Mouse (Mus musculus) heart, adult 18-20 months (tissue): ENCODE measurements around the gene Tmprss6. TPM values are rescaled to one million over a fixed set of nuclear protein-coding genes. Genes with fewer than 3 reads are reported as not detected.

Source experiments
- DNase-seq, 2 experiments: peaks; one replicate each; pipeline ENCODE4 v3.0.0; 2021 to 2022; ENCODE audit warnings: mixed read lengths in 1 of 2
- total RNA-seq, 2 experiments: library from RNA; stranded (reverse); gene quantifications; 2 replicates each; pipeline ENCODE4 v1.2.3; 2021

Gene Tmprss6
- total RNA-seq, 2 experiments from 2014 or later = not detected

DNA sequence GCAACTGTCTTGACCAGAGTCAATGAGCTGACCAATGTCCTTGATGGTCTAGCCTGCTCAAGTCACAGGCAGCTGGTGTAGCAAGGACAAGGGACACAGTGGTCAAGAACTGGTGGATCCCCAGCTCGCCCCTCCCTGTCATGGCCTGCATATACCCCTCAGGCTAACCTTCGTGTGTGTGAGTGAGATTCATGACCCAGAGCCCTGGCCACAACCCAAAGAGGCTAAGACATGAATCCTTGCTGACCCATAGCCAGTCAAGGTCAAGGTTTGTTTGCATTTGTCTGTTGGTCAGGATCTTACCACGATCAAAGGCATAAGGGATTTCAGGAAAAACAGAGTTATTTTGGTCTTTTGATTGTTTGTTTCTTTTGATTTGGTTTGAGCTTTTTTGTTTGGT lies 14.1 kb upstream of the Tmprss6 start:
- no peak for DNase-seq

DNA sequence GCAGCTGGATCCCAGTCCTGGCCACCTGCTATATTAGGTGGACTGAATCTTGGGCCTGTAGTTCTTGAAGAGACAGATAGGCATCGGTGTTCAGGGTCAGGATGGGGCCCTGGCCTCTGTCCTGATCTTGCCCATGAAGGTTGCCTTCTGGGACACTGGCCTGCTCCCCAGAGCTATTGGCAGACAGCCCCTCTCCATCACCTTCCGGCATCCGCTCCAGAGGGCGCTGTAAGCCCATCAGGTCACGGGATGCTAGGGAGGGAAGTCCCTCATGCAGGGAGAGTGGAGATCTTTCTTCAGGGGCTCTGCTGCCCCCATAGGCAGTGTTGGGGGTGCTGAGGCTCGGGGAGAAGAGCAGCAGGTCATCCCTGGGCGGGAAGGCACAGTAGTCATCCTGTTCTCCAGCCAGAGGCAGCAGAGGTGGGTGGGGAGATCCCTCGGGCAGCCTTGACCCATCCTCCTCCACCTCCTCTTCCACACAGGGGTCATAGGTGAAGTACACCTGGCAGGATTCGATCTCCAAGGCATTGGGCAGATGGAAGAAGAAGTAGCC lies 13.1 kb upstream of the Tmprss6 start:
- peak in 1 of 2 experiments; percentile 22 for DNase-seq

DNA sequence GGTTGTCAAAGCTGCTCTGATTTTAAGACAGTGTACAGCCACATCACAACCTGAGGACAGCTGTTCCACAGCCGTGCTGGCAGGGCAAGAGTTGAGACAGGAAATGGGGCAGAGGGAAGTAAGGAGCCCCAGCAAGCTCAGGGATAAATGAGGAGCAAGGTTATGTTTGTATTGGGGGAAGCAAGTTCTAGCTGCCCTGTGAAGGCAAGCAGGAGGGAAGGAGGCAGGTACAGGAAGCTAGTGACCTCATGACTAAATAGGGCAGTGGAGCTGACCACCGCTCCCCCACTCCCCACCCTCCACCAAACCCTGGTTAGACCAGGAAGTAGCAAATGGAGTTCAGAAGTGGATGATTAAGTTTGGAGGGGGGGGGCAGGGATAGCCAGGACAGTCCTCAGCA lies 12.6 kb upstream of the Tmprss6 start:
- no peak for DNase-seq

DNA sequence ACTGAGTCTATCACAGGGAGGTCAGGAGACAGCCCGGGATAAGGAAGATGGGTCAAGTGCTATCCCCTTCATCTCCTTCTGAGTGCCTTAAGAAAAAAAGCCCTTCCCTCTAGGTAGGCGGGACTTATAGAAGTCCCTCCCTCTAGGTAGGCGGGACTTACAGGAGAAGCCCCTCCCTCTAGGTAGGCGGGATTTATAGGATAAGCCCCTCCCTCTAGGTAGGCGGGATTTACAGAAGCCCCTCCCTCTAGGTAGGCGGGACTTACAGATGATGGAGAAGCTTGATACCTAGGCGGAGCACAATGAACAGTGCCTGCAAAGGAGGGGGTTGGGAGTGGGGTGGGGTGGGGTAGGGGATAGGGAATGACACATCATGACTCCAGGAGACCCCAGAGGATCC lies 11.7 kb upstream of the Tmprss6 start:
- DNase-seq = no peak

DNA sequence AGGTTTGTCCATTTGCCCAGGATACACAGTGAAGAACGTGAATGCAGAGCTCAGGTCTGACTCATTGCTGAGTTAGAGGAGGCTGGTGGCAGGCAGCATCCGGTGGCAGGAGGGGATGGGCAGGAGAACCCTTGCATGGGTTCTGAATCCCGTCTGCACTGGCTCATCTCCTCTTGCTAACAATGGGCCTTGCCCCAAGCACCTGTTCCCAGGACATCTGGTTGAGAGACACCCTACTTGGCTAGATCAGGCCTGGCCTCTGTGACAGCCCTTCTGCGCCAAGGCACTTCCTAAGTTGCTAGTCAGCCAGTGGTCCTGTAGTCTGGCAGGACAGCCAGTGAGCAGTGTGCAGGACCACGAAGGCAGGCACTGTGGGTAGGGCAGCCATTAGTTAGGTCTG lies 11.0 kb upstream of the Tmprss6 start:
- no peak for DNase-seq

DNA sequence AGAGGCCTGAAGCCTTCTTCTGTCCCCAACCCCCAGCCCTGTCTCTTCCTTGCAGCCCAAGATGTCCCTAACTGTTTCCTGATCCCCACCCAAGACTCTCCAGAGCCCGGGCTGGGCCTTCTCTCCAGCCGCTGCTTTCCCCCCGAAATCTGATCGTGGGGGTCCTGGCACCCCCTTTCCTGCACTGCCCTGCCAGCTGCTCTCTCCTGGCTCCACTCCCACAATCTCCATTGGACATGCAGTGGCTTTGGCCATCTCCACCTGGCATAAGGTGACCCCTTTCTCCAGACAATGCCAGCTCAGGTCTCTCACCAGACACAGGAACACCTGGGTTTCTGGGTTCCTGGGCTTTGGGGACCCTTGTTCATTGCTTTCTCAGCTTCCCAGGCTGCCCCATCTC lies 9.6 kb upstream of the Tmprss6 start:
- no peak for DNase-seq

DNA sequence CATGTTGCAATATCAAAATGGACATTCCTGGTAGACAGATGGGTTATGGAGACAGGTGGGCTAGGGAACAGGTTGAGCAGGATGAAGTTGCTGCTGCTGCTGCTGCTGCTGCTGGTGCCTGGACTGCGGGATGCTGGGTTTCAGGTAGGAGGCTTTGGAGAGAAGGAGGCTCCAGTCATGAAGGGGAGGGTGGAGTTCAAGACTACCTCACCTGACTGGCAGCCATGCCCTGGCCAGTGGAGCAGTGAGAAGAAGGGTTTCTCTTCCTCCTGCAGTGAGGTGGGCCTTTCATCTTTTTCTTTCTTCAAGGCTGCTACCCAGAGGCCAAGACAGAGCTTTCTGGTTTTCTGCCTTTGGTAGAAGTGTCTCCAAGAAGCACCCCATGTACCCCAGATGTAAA lies 8.4 kb upstream of the Tmprss6 start:
- DNase-seq = no peak

DNA sequence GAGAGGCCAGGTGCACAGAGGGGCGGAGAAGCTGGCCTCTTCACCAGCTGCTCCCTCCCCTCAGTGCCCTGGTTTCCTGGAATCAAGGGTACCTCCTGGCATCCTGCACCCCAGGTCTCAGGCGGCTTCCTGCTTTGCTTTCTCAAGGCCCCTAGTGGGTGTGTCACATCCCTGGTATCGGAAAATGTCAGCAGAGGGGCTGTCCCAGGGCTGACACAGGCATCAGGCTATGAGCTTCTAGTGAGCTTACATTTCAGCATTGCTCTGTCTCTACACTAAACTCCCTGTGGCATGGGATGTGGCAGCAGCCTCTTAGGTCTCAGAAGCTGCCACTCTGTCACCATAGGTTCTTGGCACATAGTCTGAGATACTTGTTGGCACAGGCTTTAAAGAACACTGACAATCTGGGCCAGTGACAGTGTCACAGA lies 7.2 kb upstream of the Tmprss6 start:
- DNase-seq = no peak

DNA sequence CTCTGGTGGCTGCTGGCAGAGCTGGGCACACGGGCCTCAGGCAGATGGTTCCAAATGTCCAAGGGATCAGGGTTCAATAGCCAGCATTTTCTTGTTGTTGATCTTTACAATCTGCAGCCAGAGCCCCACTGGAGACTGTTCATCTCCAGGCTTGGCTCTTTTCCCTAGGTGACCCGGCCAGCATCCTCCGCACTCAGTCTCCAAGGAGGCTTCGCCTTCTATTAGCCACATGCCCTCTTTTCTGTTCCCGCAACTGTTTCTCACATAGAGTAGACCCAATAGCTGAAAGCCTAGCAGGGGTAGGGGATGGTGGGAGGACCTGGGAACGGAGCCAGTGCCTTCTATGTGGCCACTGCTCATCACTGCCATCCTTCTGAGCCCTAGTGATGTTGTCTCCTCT lies 5.0 kb upstream of the Tmprss6 start:
- DNase-seq = no peak

DNA sequence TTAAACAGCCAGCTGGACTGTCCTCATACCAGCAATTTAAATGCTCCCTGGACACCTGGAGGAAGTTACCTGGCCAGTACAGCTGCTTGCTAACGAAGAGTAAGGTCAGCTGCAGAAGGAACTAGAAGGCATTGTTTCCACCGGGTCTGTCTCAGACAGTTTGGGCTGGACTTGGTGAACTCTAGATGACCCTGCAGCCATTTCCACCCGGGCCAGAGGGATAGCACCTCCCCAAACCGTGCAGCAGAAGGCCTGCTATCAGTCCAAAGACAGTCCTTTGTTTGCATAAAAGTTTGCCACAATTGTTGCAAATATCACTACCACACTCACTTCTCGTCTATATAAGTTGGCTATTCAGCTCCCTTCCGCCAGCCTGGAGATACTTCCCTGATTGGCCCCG lies 3.5 kb upstream of the Tmprss6 start:
- no peak for DNase-seq

DNA sequence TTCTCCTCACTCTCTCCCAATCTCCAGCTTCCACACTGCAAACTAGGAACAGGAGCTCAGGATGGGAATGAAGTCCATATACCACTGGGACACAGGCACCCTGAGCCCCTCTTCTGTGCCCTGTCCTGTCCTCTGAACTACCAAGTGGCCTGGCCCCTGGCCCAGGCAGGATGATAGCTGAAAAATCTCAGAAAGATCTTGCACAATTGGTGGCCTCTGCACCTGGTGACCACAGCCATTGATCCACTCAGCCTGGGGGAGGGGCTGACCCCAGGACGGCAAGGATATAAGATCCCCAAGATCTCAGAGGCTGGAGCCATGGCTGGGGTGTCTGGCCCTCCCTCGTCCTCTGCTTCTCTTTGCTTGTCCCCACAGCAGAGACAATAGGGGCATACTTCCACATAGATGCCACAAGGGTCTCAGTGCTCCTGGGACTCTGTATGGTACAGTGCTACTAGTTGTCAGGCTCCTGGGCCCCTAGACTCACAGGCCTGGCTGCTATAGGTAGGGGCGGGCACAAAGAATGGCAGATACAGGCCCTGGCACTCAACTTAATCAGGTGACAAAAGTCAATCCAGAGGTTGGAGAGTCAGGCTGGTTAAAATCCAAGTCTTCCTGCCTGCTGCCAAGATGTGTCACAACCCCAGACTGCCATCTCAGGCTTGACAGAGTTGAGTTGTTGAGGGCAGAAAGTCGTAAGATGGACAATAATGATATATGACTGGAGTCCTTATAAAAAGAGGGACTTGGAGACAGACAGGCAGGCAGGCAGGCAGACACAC lies 2.3 kb upstream of the Tmprss6 start:
- DNase-seq = peak; percentile 33 to 42

DNA sequence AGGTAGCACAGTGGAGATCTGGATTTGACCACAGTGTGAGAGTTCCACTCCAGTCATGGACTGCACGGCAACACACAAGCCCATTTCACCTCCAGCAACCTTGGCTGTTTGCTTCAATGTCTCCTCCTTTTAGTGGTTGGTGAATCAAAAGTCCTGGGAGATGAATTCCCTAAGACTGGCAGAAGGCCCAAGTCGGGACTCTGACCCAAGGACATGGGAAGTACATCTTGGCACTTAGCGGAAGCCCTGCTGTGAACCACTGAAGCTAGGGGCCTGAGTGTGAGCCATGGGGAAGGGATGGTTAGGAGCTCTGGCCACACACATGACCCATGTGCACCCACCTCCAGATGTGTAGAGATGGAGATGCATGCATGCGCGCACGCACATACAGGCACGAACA lies 864 bp downstream of the Tmprss6 start:
- no peak for DNase-seq

DNA sequence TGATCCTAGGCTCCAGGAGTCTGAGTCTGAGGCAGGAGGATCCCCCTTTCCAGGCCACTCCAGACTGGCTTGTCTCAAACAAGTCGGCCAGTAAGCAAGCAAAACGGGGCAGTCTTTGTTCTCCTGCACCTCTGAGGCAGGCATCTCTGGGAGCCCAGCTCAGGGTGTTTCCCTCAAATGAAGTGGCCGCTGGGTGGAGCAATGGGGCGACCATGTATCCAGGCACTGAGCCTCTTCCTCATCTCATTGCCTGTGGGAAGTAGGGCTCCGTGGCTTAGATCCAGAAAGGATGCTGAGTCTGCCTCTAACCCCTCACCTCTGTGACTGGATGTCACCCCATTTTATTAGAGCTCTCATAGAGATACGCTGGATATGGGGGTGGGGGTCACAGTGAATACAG lies 1.6 kb downstream of the Tmprss6 start:
- DNase-seq = no peak

DNA sequence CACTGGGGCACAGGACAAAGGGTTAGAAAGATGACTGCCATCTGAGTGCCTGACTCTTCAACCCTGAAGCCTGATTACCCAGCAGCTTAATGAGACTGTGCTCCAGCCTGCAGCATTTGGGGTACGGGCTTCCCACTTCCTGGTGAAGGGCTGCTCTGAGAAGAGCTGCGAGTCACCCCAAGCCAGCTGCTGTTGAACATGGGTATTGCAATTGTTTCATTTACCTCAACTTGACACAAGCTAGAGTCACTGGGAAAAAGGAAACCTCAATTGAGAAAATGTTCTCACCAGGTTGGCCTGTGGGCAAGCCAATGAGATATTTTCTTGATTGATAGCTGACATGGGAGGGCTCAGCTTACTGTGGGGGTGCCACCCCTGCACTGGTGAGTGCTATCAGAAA lies 5.5 kb downstream of the Tmprss6 start:
- no peak for DNase-seq

DNA sequence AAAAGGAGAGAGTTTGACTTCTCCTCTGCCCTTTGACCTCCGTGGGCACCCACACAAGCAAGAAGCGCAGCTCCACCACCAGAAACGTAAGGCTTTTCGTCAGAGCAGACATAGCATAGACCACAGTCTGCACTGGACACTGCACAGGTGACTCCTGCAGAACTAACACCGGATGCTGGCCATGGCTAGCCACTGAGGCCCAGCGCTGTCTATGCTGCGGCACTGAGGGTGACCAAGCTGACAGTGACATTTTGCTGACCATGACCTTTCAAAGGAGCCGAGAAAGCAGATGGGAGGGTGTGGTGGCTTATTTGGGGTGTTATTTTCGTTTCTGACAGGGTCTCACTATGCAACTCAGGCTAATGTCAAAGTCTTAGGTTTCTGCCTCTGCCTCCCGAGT lies 11.2 kb downstream of the Tmprss6 start:
- no peak for DNase-seq

DNA sequence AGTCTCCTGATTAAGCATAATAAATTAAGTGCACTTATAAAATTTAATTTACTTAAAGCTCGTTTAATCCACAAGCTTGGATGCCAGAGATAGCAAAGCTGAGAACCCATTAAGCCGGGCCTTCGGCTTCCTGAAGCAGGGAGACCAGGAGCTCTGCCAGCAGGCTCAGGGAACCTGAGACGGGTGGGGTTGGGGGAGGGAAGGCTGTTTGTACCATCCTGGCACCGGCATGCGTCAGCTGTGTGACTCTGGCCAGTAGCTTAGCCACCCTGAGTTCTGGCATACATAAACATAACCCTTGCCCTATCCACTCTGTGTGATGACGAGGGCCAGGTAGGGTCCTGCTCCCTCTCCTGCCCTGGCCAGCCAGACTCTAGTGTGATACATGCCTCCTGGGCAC lies 12.4 kb downstream of the Tmprss6 start:
- no peak for DNase-seq

DNA sequence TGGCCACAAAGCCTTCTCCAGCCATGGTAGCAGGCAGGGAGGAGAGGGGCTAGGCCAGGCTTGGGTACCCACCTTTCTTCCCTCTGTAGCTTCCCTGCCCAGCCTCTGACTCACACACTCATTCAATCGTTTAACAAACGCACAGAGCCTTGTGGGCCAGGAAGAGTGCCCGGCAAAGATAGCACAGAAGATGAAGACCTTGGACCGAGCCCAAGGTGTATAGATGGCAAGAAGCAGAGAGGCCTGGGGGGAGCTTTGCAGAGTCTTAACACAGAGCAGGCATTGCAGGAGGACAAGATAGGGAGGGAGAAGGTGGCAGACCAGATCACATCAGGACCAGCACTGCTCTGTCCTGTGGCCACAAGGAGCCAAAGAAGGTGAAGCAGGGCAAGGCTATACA lies 13.3 kb downstream of the Tmprss6 start:
- DNase-seq = no peak

DNA sequence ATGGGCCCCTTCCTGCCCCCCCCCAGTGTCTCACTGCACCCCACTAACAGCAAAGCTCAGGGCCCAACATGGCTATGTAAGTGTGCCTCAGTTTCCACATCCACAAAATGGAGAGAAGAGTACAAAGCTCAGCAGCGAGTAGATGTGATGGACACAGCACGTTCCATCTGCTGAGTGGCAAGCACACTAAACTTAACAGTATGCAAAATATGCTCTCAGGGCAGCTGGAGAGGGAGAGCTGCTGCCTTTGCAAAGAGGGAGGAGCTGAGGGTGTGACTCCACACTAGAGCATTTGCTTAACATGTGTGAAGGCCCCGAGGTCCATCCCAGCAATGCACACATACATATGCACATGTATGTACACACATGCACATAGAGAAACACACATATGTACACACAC lies 15.5 kb downstream of the Tmprss6 start:
- no peak for DNase-seq

DNA sequence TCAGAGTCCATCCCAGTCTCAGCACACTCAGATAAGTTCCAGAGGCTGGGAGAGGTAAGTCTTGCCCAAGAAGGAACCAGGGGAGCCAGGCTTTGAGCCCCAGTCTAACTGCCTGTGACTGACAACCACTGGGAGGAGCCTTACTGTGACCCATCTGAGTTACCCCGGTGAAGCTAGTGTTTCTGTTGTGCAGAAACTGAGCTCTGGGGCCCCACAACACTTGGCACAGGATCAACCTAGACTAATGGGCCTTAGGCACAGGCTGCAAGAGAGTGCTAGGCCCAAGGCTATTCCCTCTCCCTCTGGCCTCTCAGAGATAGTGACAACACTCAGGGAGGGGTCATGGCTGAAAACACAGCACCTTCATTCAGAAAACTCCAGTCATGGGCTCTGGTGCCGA lies 17.2 kb downstream of the Tmprss6 start:
- DNase-seq = no peak

DNA sequence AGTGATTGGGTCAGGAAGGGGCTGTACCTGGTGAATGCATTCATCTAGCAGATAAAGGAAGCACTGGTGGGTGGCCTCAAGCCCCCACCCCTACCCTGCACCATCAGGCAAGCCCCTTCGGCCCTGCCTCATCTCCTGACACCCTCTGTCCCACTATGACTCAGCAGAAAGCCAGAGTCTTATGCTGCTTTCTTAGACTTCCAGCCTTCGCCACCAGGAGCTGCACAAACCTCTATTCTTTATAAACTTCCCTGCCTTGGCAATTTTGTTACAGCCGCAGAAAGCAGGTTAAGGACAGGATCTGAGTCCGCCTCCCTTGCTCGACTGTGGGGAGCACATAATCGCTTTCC lies 18.0 kb downstream of the Tmprss6 start:
- no peak for DNase-seq

DNA sequence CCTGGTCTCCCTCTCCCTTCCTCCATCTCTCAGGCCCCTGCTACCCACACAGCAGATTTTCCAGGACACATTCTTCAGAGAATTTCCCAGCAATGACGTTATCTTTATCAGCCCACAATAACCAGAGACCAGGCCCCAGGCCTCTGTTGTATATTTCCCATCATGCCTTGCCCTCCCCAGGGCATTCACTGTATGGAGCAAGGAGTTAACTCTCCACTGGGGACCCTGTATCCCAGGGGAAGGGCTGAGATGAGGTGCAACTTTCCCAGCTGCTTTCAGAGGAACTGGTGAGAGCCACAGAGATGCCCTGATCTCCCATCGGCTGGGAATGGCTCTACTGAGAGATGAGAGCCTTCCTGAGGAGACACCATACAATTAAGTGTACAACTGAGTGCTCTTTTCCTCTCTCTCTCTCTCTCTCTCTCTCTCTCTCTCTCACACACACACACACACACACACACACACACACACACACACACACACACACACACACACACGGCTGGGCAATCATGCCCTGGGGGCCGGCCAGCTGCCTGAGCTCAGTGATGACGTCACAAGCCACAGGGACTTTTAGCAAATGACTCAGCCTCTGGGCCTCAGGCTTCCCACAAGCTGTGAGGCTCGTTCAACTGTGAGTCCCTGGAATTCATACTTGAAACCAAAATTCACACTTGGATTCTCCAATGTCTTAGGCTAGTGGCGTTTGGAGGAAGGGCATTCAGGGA lies 18.6 kb downstream of the Tmprss6 start:
- peak; percentile 68 to 75 for DNase-seq

DNA sequence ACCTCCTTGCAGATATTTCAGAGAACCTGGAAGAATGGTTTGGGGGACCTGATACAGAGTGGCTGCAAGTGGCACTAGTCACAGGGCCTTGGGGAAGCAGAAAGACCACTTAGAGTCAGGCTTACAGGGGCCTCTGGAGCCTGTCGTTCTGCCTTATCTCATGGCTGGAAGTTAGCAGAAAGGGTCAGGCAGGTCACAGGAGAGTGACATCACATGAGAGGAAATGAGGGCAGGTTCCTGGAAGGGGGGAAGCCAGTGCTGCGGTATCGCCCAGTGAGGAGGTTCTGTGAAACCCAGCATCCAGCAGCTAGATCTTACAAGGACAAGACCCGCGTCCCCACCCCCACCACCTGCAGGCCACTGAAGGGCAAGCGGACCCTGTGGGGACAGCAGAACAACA lies 19.3 kb downstream of the Tmprss6 start:
- peak; percentile 39 to 53 for DNase-seq

DNA sequence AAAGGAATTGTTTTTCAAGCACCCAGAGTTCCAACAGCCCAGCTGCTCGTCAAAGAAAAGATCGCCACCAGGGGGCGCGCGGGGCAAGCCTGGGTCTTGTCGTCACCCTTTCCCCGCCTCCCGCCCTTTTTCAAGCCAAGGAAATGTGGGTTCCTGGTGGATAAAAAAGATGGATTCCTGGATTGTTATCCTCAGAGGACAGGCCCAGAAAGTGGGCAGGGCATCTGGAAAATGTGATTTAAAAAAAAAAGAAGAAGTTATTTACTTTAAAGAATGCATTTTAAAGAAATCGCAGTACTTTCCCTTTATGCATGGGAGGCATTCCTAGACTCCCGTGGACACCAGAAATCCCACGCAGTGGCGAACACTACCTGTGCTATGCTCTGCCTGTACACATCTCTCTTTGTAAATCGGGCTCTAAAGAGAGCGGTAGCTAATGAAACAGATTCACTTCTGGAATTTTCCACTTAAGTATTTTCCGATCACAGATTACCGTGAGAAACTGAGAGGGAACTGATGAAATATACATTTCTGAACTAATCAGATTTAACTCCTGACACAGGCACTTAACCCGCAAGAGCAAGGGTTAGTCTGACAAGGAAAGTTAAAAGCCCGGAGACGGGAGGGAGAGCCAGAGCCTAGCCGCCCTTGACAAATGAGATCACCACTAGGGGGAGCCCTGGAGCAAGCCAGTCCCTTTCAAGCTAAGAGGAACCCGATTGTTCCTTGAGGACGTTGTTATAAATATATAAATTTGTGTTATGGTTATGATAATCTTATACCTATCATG lies 20.5 kb downstream of the Tmprss6 start:
- DNase-seq = peak; percentile 93 to 99
